ENCODE assay signal across 8 mouse cellular contexts in the genomic region with DNA sequence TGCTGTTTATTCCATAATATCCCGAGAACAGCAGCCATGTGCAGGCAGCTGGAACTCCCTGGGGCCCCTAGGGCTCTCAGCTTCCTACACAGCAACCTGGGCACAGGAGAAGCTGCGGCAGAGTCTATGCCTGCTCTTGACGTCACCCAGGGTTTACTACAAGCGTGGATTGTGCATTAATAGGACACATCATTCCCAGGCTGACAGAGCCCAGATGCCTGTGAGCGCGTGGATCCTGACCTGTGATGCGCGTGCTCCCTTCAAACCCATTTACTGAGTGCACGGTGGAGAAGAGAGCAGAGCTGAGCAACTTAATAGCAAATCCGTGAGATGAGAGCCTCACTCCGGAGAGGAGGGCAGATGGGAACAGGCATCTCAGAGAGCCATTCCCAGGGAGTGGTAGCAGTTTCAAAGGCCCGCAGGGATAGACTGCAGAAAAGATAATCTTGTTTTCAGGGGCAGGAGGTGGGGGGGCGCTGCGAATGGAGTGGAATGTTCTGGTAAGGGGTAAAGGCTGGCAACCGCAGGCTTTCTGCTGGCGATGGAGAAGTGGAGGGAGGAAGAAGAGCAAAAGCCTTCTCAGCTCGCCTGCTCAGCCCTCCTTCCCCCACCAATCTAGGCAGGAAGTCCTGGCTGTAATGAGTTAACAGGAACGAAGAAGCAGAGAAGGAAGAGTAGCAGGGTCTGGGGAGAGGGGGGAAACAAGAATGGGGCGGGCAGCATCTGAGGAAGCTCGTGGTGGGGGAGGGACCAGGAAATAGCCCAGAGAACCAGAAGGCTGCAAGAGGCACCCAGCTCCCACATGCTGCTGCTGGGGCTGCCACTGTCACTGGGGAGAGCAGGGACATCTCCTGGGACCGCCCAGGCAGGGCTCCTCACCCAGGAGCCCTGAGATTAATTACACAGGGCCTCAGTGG. TPM values are rescaled to one million over a fixed set of nuclear protein-coding genes. Genes with fewer than 3 reads are reported as not detected.
A peak's percentile ranks its signal among the peaks of the same experiment; 100 is the strongest.
DNase-seq lines count a peak whose midpoint lies in the region; ATAC-seq and TF ChIP-seq lines count a peak whose summit lies in the region.

No protein-coding gene starts in this region.

- H3K36me3 ChIP-seq in MEL (ENCODE audit: control insufficient read depth in 1 of 2, insufficient read depth in 2 of 2, low read length in 2 of 2), result peaks cover 0 to 48% of the 10 kb centered on the region in 2 experiments; a peak in 2 of 4 replicates
- no peaks in the 10 kb centered on the region for H3K36me3 ChIP-seq in forebrain, embryonic 14.5 days (ENCODE audit: control insufficient read depth, insufficient read depth, low read length)
- no peaks in the 10 kb centered on the region for H3K36me3 ChIP-seq in liver, embryonic 14.5 days (replicated peaks; ENCODE audit: control insufficient read depth, insufficient read depth, low read depth)
- H3K36me3 ChIP-seq in neural tube, embryonic 14.5 days (ENCODE audit: control insufficient read depth, insufficient read depth, low read length), result no peaks in the 10 kb centered on the region

- peaks cover 74% of the 10 kb centered on the region for H3K79me2 ChIP-seq in MEL (ENCODE audit: control insufficient read depth, insufficient read depth, low read length, poor library complexity)

- peaks cover 20 to 69% of the 10 kb centered on the region in 2 experiments for H3K4me1 ChIP-seq in MEL (ENCODE audit: control insufficient read depth in 1 of 2, insufficient read depth in 2 of 2, low read length in 2 of 2)
- H3K4me1 ChIP-seq in forebrain, embryonic 14.5 days (ENCODE audit: control insufficient read depth, insufficient read depth, low read length), result peaks cover 40% of the 10 kb centered on the region
- H3K4me1 ChIP-seq in liver, embryonic 14.5 days (replicated peaks; ENCODE audit: control insufficient read depth in 2 of 2, insufficient read depth in 2 of 2, low read length in 1 of 2), result peaks cover 7 to 62% of the 10 kb centered on the region in 2 experiments; a peak in 3 of 4 replicates
- H3K4me1 ChIP-seq in neural tube, embryonic 14.5 days (ENCODE audit: control insufficient read depth, insufficient read depth, low read length), result peaks cover 56% of the 10 kb centered on the region

- no peak overlapping the region; a peak in 1 of 4 replicates for H3K4me3 ChIP-seq in MEL (ENCODE audit: control insufficient read depth in 1 of 2, insufficient read depth in 1 of 2, low read depth in 2 of 2, low read length in 2 of 2)
- H3K4me3 ChIP-seq in forebrain, embryonic 14.5 days (ENCODE audit: low read depth, low read length), result no peak overlapping the region
- no peak overlapping the region for H3K4me3 ChIP-seq in liver, embryonic 14.5 days (ENCODE audit: insufficient read depth in 1 of 2, low read depth in 2 of 2, low read length in 2 of 2)
- H3K4me3 ChIP-seq in neural tube, embryonic 14.5 days (ENCODE audit: low read depth, low read length), result peak overlapping the region; percentile 5; the same call in 1 of the 2 replicates

- peak; percentile 38 to 62; a peak in 3 of 4 replicates for TF ChIP-seq EP300 in MEL (IDR thresholded peaks at IDR 0.05; ENCODE audit: low read depth in 1 of 2, low read length in 2 of 2)
- TF ChIP-seq EP300 in liver, embryonic 14.5 days (IDR thresholded peaks at IDR 0.05; ENCODE audit: low read depth), result no peak

- TF ChIP-seq POLR2A in MEL (IDR thresholded peaks at IDR 0.05; ENCODE audit: control insufficient read depth in 1 of 2, insufficient read depth in 1 of 2, low read depth in 1 of 2, low read length in 2 of 2, poor library complexity in 1 of 2), result peak in 1 of 2 experiments; percentile 54; a peak in 1 of 4 replicates

- H3K9me3 ChIP-seq in MEL (replicated peaks; ENCODE audit: insufficient read depth, low read length), result no peaks in the 10 kb centered on the region
- H3K9me3 ChIP-seq in forebrain, embryonic 14.5 days (replicated peaks; ENCODE audit: control insufficient read depth, low read length), result no peaks in the 10 kb centered on the region
- no peaks in the 10 kb centered on the region for H3K9me3 ChIP-seq in liver, embryonic 14.5 days (ENCODE audit: control insufficient read depth, low read length)
- H3K9me3 ChIP-seq in neural tube, embryonic 14.5 days (ENCODE audit: control insufficient read depth, low read length), result no peaks in the 10 kb centered on the region

- TF ChIP-seq CTCF in MEL (IDR thresholded peaks at IDR 0.05 in 2 of 3, conservative IDR thresholded peaks at IDR 0.05 in 1 of 3; ENCODE audit: control insufficient read depth in 1 of 3, insufficient read depth in 1 of 3, low read depth in 2 of 3, low read length in 3 of 3, poor library complexity in 1 of 3, severe bottlenecking in 1 of 3), result no peak
- TF ChIP-seq CTCF in liver, embryonic 14.5 days (IDR thresholded peaks at IDR 0.05; ENCODE audit: low read depth), result no peak

- DNase-seq in adrenal gland, adult (ENCODE audit: inconsistent age in 2 of 2, low spot score in 1 of 2), result peak; percentile 48 to 65
- no peak for DNase-seq in adrenal gland, adult 18-20 months (ENCODE audit: low spot score in 2 of 2)
- DNase-seq in MEL (ENCODE audit: low read depth, low spot score), result peak; percentile 75
- peak; percentile 40 for DNase-seq in forebrain, embryonic 14.5 days (ENCODE audit: low spot score)
- DNase-seq in liver, embryonic 14.5 days (ENCODE audit: low read depth in 3 of 3, low spot score in 3 of 3), result no peak
- DNase-seq in thymus, postnatal 25 days, result peak; percentile 85

- peak overlapping the region; percentile 0 for H3K4me2 ChIP-seq in forebrain, embryonic 14.5 days (ENCODE audit: low read length)
- H3K4me2 ChIP-seq in liver, embryonic 14.5 days (ENCODE audit: low read depth), result peak overlapping the region; percentile 89
- H3K4me2 ChIP-seq in neural tube, embryonic 14.5 days (ENCODE audit: low read depth, low read length), result peak overlapping the region; percentile 32

- peak overlapping the region; percentile 67 for H3K27ac ChIP-seq in MEL (ENCODE audit: control insufficient read depth, low read depth, low read length)
- peak overlapping the region; percentile 44 for H3K27ac ChIP-seq in forebrain, embryonic 14.5 days (ENCODE audit: low read depth, low read length)
- no peak overlapping the region for H3K27ac ChIP-seq in liver, embryonic 14.5 days
- H3K27ac ChIP-seq in neural tube, embryonic 14.5 days (ENCODE audit: low read depth, low read length), result peak overlapping the region; percentile 69

- no peaks in the 10 kb centered on the region for H3K27me3 ChIP-seq in MEL (ENCODE audit: control insufficient read depth in 1 of 2, insufficient read depth in 2 of 2, low read length in 2 of 2)
- H3K27me3 ChIP-seq in forebrain, embryonic 14.5 days (replicated peaks; ENCODE audit: control insufficient read depth, insufficient read depth, low read length), result no peaks in the 10 kb centered on the region
- H3K27me3 ChIP-seq in liver, embryonic 14.5 days (ENCODE audit: control insufficient read depth, insufficient read depth, low read length), result no peaks in the 10 kb centered on the region
- H3K27me3 ChIP-seq in neural tube, embryonic 14.5 days (ENCODE audit: control insufficient read depth, insufficient read depth, low read length), result no peaks in the 10 kb centered on the region

- 40% methylated on average over 21 of the region's 21 CpGs for WGBS in forebrain, embryonic 14.5 days
- WGBS in liver, embryonic 14.5 days (ENCODE audit: insufficient replicate concordance), result 28% methylated on average over 21 of the region's 21 CpGs
- WGBS in neural tube, embryonic 14.5 days, result 23% methylated on average over 21 of the region's 21 CpGs

- ATAC-seq in forebrain, embryonic 14.5 days, result no peak
- peak; percentile 23 for ATAC-seq in inflammation-experienced regulatory T-cells, adult 6 months
- no peak for ATAC-seq in liver, embryonic 14.5 days (ENCODE audit: insufficient read depth)
- peak; percentile 36; the same call in 1 of the 2 replicates for ATAC-seq in neural tube, embryonic 14.5 days (ENCODE audit: low read depth)

- peak overlapping the region; percentile 49 for H3K9ac ChIP-seq in MEL (ENCODE audit: control insufficient read depth, low read depth, low read length, poor library complexity, severe bottlenecking)
- H3K9ac ChIP-seq in forebrain, embryonic 14.5 days (ENCODE audit: low read length), result peak overlapping the region; percentile 3
- no peak overlapping the region for H3K9ac ChIP-seq in liver, embryonic 14.5 days (replicated peaks)
- H3K9ac ChIP-seq in neural tube, embryonic 14.5 days (replicated peaks; ENCODE audit: low read depth, low read length), result peak overlapping the region; percentile 39

- TF ChIP-seq RAD21 in MEL (IDR thresholded peaks at IDR 0.05; ENCODE audit: low read depth, low read length), result no peak

RNA-seq across cellular contexts. Expression of a gene that starts 4.0 kb away (rescaled TPM):
- total RNA-seq in adrenal gland, adult 18-20 months (2021), result 10 to 100 TPM; 55.9 to 62.9 TPM
- total RNA-seq in MEL (2012; rRNA removed), result 65.1 and 75.2 TPM in 2 replicates
- polyA plus RNA-seq in MEL (2012; ENCODE audit: insufficient read depth in 1 of 2, insufficient read length in 2 of 2, low read depth in 1 of 2, low replicate concordance in 2 of 2, missing spikeins in 1 of 2), result 100 to 1,000 TPM in 1 of 2 experiments, not detected in 1; 105 TPM
- polyA plus RNA-seq in forebrain, embryonic 14.5 days (2014; fragmentation: Nextera tagmentation; extraction: Ambion mirVana), result 17.1 and 21.0 TPM in 2 replicates
- polyA plus RNA-seq in inflammation-experienced regulatory T-cells, adult 6 months (2017; shearing (Covaris generic)), result 10 to 100 TPM; 81.3 to 90.8 (median 85.9) TPM
- 23.9 and 26.0 TPM in 2 replicates for polyA plus RNA-seq in liver, embryonic 14.5 days (2012; rRNA removed)
- polyA plus RNA-seq in liver, embryonic 14.5 days (2014; fragmentation: Nextera tagmentation; extraction: Ambion mirVana), result 9.4 and 10.8 TPM in 2 replicates
- polyA plus RNA-seq in neural tube, embryonic 14.5 days (2014; fragmentation: Nextera tagmentation; extraction: Ambion mirVana), result 33.0 and 34.3 TPM in 2 replicates

RNA-seq across cellular contexts. Expression of a gene that starts 19.1 kb away (rescaled TPM):
- total RNA-seq in adrenal gland, adult 18-20 months (2021), result 1 to 10 TPM; 3.2 to 5.0 TPM
- total RNA-seq in MEL (2012; rRNA removed), result 0.96 and 1.4 TPM in 2 replicates
- 1 to 10 TPM in 1 of 2 experiments, not detected in 1; 2.6 TPM for polyA plus RNA-seq in MEL (2012; ENCODE audit: insufficient read depth in 1 of 2, insufficient read length in 2 of 2, low read depth in 1 of 2, low replicate concordance in 2 of 2, missing spikeins in 1 of 2)
- polyA plus RNA-seq in forebrain, embryonic 14.5 days (2014; fragmentation: Nextera tagmentation; extraction: Ambion mirVana), result 16.3 and 23.9 TPM in 2 replicates
- 1 to 10 TPM in 2 of 3 experiments, under 1 TPM in 1; 0.87 to 3.0 (median 2.3) TPM for polyA plus RNA-seq in inflammation-experienced regulatory T-cells, adult 6 months (2017; shearing (Covaris generic))
- 0.93 and 1.3 TPM in 2 replicates for polyA plus RNA-seq in liver, embryonic 14.5 days (2012; rRNA removed)
- polyA plus RNA-seq in liver, embryonic 14.5 days (2014; fragmentation: Nextera tagmentation; extraction: Ambion mirVana), result 0.45 and 0.66 TPM in 2 replicates
- polyA plus RNA-seq in neural tube, embryonic 14.5 days (2014; fragmentation: Nextera tagmentation; extraction: Ambion mirVana), result 50.7 and 62.9 TPM in 2 replicates

RNA-seq across cellular contexts. Expression of a gene that starts 33.0 kb away (rescaled TPM):
- total RNA-seq in adrenal gland, adult 18-20 months (2021), result 10 to 100 TPM; 23.7 to 31.6 TPM
- 7.4 and 9.2 TPM in 2 replicates for total RNA-seq in MEL (2012; rRNA removed)
- 10 to 100 TPM in 1 of 2 experiments, not detected in 1; 14.1 TPM for polyA plus RNA-seq in MEL (2012; ENCODE audit: insufficient read depth in 1 of 2, insufficient read length in 2 of 2, low read depth in 1 of 2, low replicate concordance in 2 of 2, missing spikeins in 1 of 2)
- polyA plus RNA-seq in forebrain, embryonic 14.5 days (2014; fragmentation: Nextera tagmentation; extraction: Ambion mirVana), result 4.0 and 4.3 TPM in 2 replicates
- polyA plus RNA-seq in inflammation-experienced regulatory T-cells, adult 6 months (2017; shearing (Covaris generic)), result 10 to 100 TPM in 2 of 3 experiments, 1 to 10 TPM in 1; 9.6 to 14.5 (median 13.6) TPM
- polyA plus RNA-seq in liver, embryonic 14.5 days (2012; rRNA removed), result 2.8 and 3.5 TPM in 2 replicates
- polyA plus RNA-seq in liver, embryonic 14.5 days (2014; fragmentation: Nextera tagmentation; extraction: Ambion mirVana), result 1.3 and 1.4 TPM in 2 replicates
- 12.2 and 14.0 TPM in 2 replicates for polyA plus RNA-seq in neural tube, embryonic 14.5 days (2014; fragmentation: Nextera tagmentation; extraction: Ambion mirVana)

Comparison
In these comparisons a context has a peak if more than half of its experiments do, and no peak if none do; other contexts are left out.
1. DNase-seq: peak in adrenal gland, adult (2 of 2), MEL (single experiment), forebrain, embryonic 14.5 days (single experiment) and thymus, postnatal 25 days (single experiment); none in adrenal gland, adult 18-20 months (0 of 2) and liver, embryonic 14.5 days (0 of 3).
2. ATAC-seq: peak in inflammation-experienced regulatory T-cells, adult 6 months (single experiment) and neural tube, embryonic 14.5 days (single experiment); none in forebrain, embryonic 14.5 days (single experiment) and liver, embryonic 14.5 days (single experiment).
3. H3K4me2 ChIP-seq: peak in every context shown above with its lines; median percentile 89 in liver, embryonic 14.5 days; 32 in neural tube, embryonic 14.5 days; 0 in forebrain, embryonic 14.5 days.